Mouse (Mus musculus): ENCODE measurements around the gene Thsd4. TPM values are rescaled to one million over a fixed set of nuclear protein-coding genes. Genes with fewer than 3 reads are reported as not detected.
A peak's percentile ranks its signal among the peaks of the same experiment; 100 is the strongest.

Gene Thsd4
- polyA plus RNA-seq, 1 experiment from 2014 or later = 5.6 TPM

- H3K9me3 ChIP-seq (ENCODE audit: control insufficient read depth, low read length) = no peaks in the 10 kb centered on the region
- H3K9ac ChIP-seq (replicated peaks; ENCODE audit: low read length) = no peak overlapping the region
- H3K27ac ChIP-seq (replicated peaks; ENCODE audit: low read depth, low read length) = no peak overlapping the region
- H3K4me1 ChIP-seq (ENCODE audit: control insufficient read depth, insufficient read depth, low read length) = no peaks in the 10 kb centered on the region
- ATAC-seq (ENCODE audit: low FRiP score, low TSS enrichment) (no peak), DNase-seq (peak; percentile 36)
- no peak overlapping the region for H3K4me2 ChIP-seq (ENCODE audit: low read length)
- H3K27me3 ChIP-seq (ENCODE audit: control insufficient read depth, insufficient read depth, low read length) = no peaks in the 10 kb centered on the region
- no peak overlapping the region for H3K4me3 ChIP-seq (replicated peaks; ENCODE audit: low read depth, low read length)
- WGBS = 65% methylated on average over 13 of the region's 13 CpGs
- H3K36me3 ChIP-seq (ENCODE audit: control insufficient read depth, insufficient read depth, low read length) = no peaks in the 10 kb centered on the region
Measured at GRCm38 (mm10) chr9:60259626-60260025, 262.2 kb downstream of the Thsd4 start.

GRCm38 (mm10) chr9:60251765-60252164 lies 270.1 kb downstream of the Thsd4 start:
- no peak overlapping the region for H3K27ac ChIP-seq (replicated peaks; ENCODE audit: low read depth, low read length)
- H3K4me2 ChIP-seq (ENCODE audit: low read length) = no peak overlapping the region
- ATAC-seq (ENCODE audit: low FRiP score, low TSS enrichment) (no peak), DNase-seq (peak; percentile 61)
- H3K4me3 ChIP-seq (replicated peaks; ENCODE audit: low read depth, low read length) = no peak overlapping the region
- no peaks in the 10 kb centered on the region for H3K9me3 ChIP-seq (ENCODE audit: control insufficient read depth, low read length)
- WGBS = 70% methylated on average over 3 of the region's 3 CpGs
- H3K27me3 ChIP-seq (ENCODE audit: control insufficient read depth, insufficient read depth, low read length) = no peaks in the 10 kb centered on the region
- no peaks in the 10 kb centered on the region for H3K36me3 ChIP-seq (ENCODE audit: control insufficient read depth, insufficient read depth, low read length)
- H3K4me1 ChIP-seq (ENCODE audit: control insufficient read depth, insufficient read depth, low read length) = 0 out of 2 replicates have a peak, but pooled peaks cover 3% of the 10 kb centered on the region
- no peak overlapping the region for H3K9ac ChIP-seq (replicated peaks; ENCODE audit: low read length)

GRCm38 (mm10) chr9:60250403-60250802 lies 271.4 kb downstream of the Thsd4 start:
- H3K27ac ChIP-seq (replicated peaks; ENCODE audit: low read depth, low read length) = no peak overlapping the region
- no peaks in the 10 kb centered on the region for H3K36me3 ChIP-seq (ENCODE audit: control insufficient read depth, insufficient read depth, low read length)
- H3K4me3 ChIP-seq (replicated peaks; ENCODE audit: low read depth, low read length) = no peak overlapping the region
- ATAC-seq (ENCODE audit: low FRiP score, low TSS enrichment) (no peak), DNase-seq (no peak)
- H3K4me2 ChIP-seq (ENCODE audit: low read length) = no peak overlapping the region
- 0 out of 2 replicates have a peak, but pooled peaks cover 3% of the 10 kb centered on the region for H3K4me1 ChIP-seq (ENCODE audit: control insufficient read depth, insufficient read depth, low read length)
- H3K9ac ChIP-seq (replicated peaks; ENCODE audit: low read length) = no peak overlapping the region
- H3K9me3 ChIP-seq (ENCODE audit: control insufficient read depth, low read length) = no peaks in the 10 kb centered on the region
- no peaks in the 10 kb centered on the region for H3K27me3 ChIP-seq (ENCODE audit: control insufficient read depth, insufficient read depth, low read length)

- no peak for ATAC-seq (ENCODE audit: low FRiP score, low TSS enrichment)
- H3K9me3 ChIP-seq (ENCODE audit: control insufficient read depth, low read length) = no peaks in the 10 kb centered on the region
- H3K36me3 ChIP-seq (ENCODE audit: control insufficient read depth, insufficient read depth, low read length) = no peaks in the 10 kb centered on the region
- H3K27ac ChIP-seq (replicated peaks; ENCODE audit: low read depth, low read length) = no peak overlapping the region
- 84% methylated on average over 3 of the region's 3 CpGs for WGBS
- H3K9ac ChIP-seq (replicated peaks; ENCODE audit: low read length) = no peak overlapping the region
- H3K27me3 ChIP-seq (ENCODE audit: control insufficient read depth, insufficient read depth, low read length) = no peaks in the 10 kb centered on the region
- DNase-seq = no peak
- no peak overlapping the region for H3K4me2 ChIP-seq (ENCODE audit: low read length)
- H3K4me3 ChIP-seq (replicated peaks; ENCODE audit: low read depth, low read length) = no peak overlapping the region
- H3K4me1 ChIP-seq (ENCODE audit: control insufficient read depth, insufficient read depth, low read length) = 0 out of 2 replicates have a peak, but pooled peaks cover 3% of the 10 kb centered on the region
Measured at GRCm38 (mm10) chr9:60247998-60248397, 273.8 kb downstream of the Thsd4 start.

- H3K9me3 ChIP-seq (ENCODE audit: control insufficient read depth, low read length) = no peaks in the 10 kb centered on the region
- 3% methylated on average over 5 of the region's 5 CpGs for WGBS
- H3K4me1 ChIP-seq (ENCODE audit: control insufficient read depth, insufficient read depth, low read length) = 0 out of 2 replicates have a peak, but pooled peaks cover 3% of the 10 kb centered on the region
- no peak for ATAC-seq (ENCODE audit: low FRiP score, low TSS enrichment)
- no peak overlapping the region for H3K9ac ChIP-seq (replicated peaks; ENCODE audit: low read length)
- DNase-seq = peak; percentile 91
- no peak overlapping the region for H3K4me2 ChIP-seq (ENCODE audit: low read length)
- no peaks in the 10 kb centered on the region for H3K27me3 ChIP-seq (ENCODE audit: control insufficient read depth, insufficient read depth, low read length)
- H3K27ac ChIP-seq (replicated peaks; ENCODE audit: low read depth, low read length) = no peak overlapping the region
- no peaks in the 10 kb centered on the region for H3K36me3 ChIP-seq (ENCODE audit: control insufficient read depth, insufficient read depth, low read length)
- H3K4me3 ChIP-seq (replicated peaks; ENCODE audit: low read depth, low read length) = no peak overlapping the region
Measured at GRCm38 (mm10) chr9:60244943-60245342, 276.9 kb downstream of the Thsd4 start.

GRCm38 (mm10) chr9:60243503-60243902 lies 278.3 kb downstream of the Thsd4 start:
- no peak for ATAC-seq (ENCODE audit: low FRiP score, low TSS enrichment)
- H3K27ac ChIP-seq (replicated peaks; ENCODE audit: low read depth, low read length) = no peak overlapping the region
- H3K4me3 ChIP-seq (replicated peaks; ENCODE audit: low read depth, low read length) = no peak overlapping the region
- no peaks in the 10 kb centered on the region for H3K36me3 ChIP-seq (ENCODE audit: control insufficient read depth, insufficient read depth, low read length)
- H3K27me3 ChIP-seq (ENCODE audit: control insufficient read depth, insufficient read depth, low read length) = no peaks in the 10 kb centered on the region
- no peaks in the 10 kb centered on the region for H3K4me1 ChIP-seq (ENCODE audit: control insufficient read depth, insufficient read depth, low read length)
- WGBS = 63% methylated on average over 6 of the region's 6 CpGs
- H3K9me3 ChIP-seq (ENCODE audit: control insufficient read depth, low read length) = no peaks in the 10 kb centered on the region
- H3K4me2 ChIP-seq (ENCODE audit: low read length) = no peak overlapping the region
- no peak for DNase-seq
- no peak overlapping the region for H3K9ac ChIP-seq (replicated peaks; ENCODE audit: low read length)

- no peaks in the 10 kb centered on the region for H3K4me1 ChIP-seq (ENCODE audit: control insufficient read depth, insufficient read depth, low read length)
- H3K4me3 ChIP-seq (replicated peaks; ENCODE audit: low read depth, low read length) = no peak overlapping the region
- no peak overlapping the region for H3K27ac ChIP-seq (replicated peaks; ENCODE audit: low read depth, low read length)
- ATAC-seq (ENCODE audit: low FRiP score, low TSS enrichment) (no peak), DNase-seq (peak; percentile 78)
- no peaks in the 10 kb centered on the region for H3K36me3 ChIP-seq (ENCODE audit: control insufficient read depth, insufficient read depth, low read length)
- WGBS = 47% methylated on average over 4 of the region's 4 CpGs
- no peak overlapping the region for H3K9ac ChIP-seq (replicated peaks; ENCODE audit: low read length)
- no peaks in the 10 kb centered on the region for H3K27me3 ChIP-seq (ENCODE audit: control insufficient read depth, insufficient read depth, low read length)
- no peaks in the 10 kb centered on the region for H3K9me3 ChIP-seq (ENCODE audit: control insufficient read depth, low read length)
- H3K4me2 ChIP-seq (ENCODE audit: low read length) = no peak overlapping the region
Measured at GRCm38 (mm10) chr9:60237667-60238066, 284.2 kb downstream of the Thsd4 start.

- ATAC-seq (ENCODE audit: low FRiP score, low TSS enrichment) = no peak
- no peak overlapping the region for H3K9ac ChIP-seq (replicated peaks; ENCODE audit: low read length)
Measured at GRCm38 (mm10) chr9:60236155-60236554, 285.7 kb downstream of the Thsd4 start.

GRCm38 (mm10) chr9:60234233-60235115 lies 287.4 kb downstream of the Thsd4 start:
- H3K4me1 ChIP-seq (ENCODE audit: control insufficient read depth, insufficient read depth, low read length) = peaks cover 11% of the 10 kb centered on the region
- no peaks in the 10 kb centered on the region for H3K9me3 ChIP-seq (ENCODE audit: control insufficient read depth, low read length)
- 62% methylated on average over 8 of the region's 8 CpGs for WGBS
- no peak overlapping the region for H3K27ac ChIP-seq (replicated peaks; ENCODE audit: low read depth, low read length)
- ATAC-seq (ENCODE audit: low FRiP score, low TSS enrichment) = no peak
- H3K4me2 ChIP-seq (ENCODE audit: low read length) = no peak overlapping the region
- no peak overlapping the region for H3K4me3 ChIP-seq (replicated peaks; ENCODE audit: low read depth, low read length)
- no peaks in the 10 kb centered on the region for H3K27me3 ChIP-seq (ENCODE audit: control insufficient read depth, insufficient read depth, low read length)
- no peaks in the 10 kb centered on the region for H3K36me3 ChIP-seq (ENCODE audit: control insufficient read depth, insufficient read depth, low read length)
- no peak for DNase-seq
- H3K9ac ChIP-seq (replicated peaks; ENCODE audit: low read length) = no peak overlapping the region

More at GRCm38 (mm10) chr9:60236155-60236554, 285.7 kb downstream of the Thsd4 start:
- Histone ChIP-seq H3K27me3 (ENCODE audit: control insufficient read depth, insufficient read depth, low read length) (no peaks in the 10 kb centered on the region), H3K4me2 (ENCODE audit: low read length) (no peak overlapping the region), H3K4me1 (ENCODE audit: control insufficient read depth, insufficient read depth, low read length) (peaks cover 11% of the 10 kb centered on the region), H3K9me3 (ENCODE audit: control insufficient read depth, low read length) (no peaks in the 10 kb centered on the region), H3K4me3 (replicated peaks; ENCODE audit: low read depth, low read length) (no peak overlapping the region), H3K27ac (replicated peaks; ENCODE audit: low read depth, low read length) (no peak overlapping the region), H3K36me3 (ENCODE audit: control insufficient read depth, insufficient read depth, low read length) (no peaks in the 10 kb centered on the region)
- DNase-seq = no peak
- 70% methylated on average over 9 of the region's 9 CpGs for WGBS

Measured in midbrain, embryonic 14.5 days (tissue).